Mouse (Mus musculus) olfactory bulb, adult 2 months (tissue): Measurements from ENCODE around the gene Galnt12. TPM values are rescaled to one million over a fixed set of nuclear protein-coding genes. Genes with fewer than 3 reads are reported as not detected.
"Not testable (repeated sequence)": the region's sequence is repeated elsewhere in the genome, so short reads cannot be mapped to it uniquely, and the experiment has no call there.

Source experiments
- H3K27ac ChIP-seq: fragments of 200-500 bp; 2 replicates; pipeline ENCODE4 v1.5.1; 2012; ENCODE audit warnings: low read depth, low read length; ENCODE audit not compliant: insufficient read depth
- H3K4me1 ChIP-seq: fragments of 200-500 bp; 2 replicates; pipeline ENCODE4 v1.6.1; 2012; ENCODE audit warnings: low read length; ENCODE audit not compliant: control insufficient read depth, insufficient read depth
- H3K4me3 ChIP-seq: fragments of 200-500 bp; 2 replicates; pipeline ENCODE4 v1.5.1; 2012; ENCODE audit warnings: mild to moderate bottlenecking, low read depth, low read length, moderate library complexity; ENCODE audit not compliant: insufficient read depth
- CTCF ChIP-seq: fragments of 200-500 bp; IDR thresholded peaks from 2 replicates; pipeline ENCODE4 v1.5.1; 2012; ENCODE audit warnings: low read depth, mild to moderate bottlenecking, low read length, moderate library complexity; ENCODE audit not compliant: insufficient read depth
- POLR2A ChIP-seq: fragments of 200-500 bp; IDR thresholded peaks from 2 replicates; pipeline ENCODE4 v1.6.1; 2012; ENCODE audit warnings: mild to moderate bottlenecking, low read depth, low read length, moderate library complexity; ENCODE audit not compliant: insufficient read depth
- WGBS: fragments of 180-500 bp; shearing (Covaris S2); methylation state at CpG from one replicate; pipeline ENCODE4 v1.1.7; 2018; 5-methylcytosine and 5-hydroxymethylcytosine counted together
- polyA plus RNA-seq: library from polyadenylated mRNA; stranded (reverse); fragments of >200 nt; gene quantifications from 2 replicates; pipeline ENCODE4 v1.2.4, GENCODE M21; 2012; ENCODE audit warnings: low replicate concordance; ENCODE audit not compliant: missing spikeins, insufficient read depth, insufficient read length

Gene Galnt12
- not detected in 2 replicates for polyA plus RNA-seq

DNA sequence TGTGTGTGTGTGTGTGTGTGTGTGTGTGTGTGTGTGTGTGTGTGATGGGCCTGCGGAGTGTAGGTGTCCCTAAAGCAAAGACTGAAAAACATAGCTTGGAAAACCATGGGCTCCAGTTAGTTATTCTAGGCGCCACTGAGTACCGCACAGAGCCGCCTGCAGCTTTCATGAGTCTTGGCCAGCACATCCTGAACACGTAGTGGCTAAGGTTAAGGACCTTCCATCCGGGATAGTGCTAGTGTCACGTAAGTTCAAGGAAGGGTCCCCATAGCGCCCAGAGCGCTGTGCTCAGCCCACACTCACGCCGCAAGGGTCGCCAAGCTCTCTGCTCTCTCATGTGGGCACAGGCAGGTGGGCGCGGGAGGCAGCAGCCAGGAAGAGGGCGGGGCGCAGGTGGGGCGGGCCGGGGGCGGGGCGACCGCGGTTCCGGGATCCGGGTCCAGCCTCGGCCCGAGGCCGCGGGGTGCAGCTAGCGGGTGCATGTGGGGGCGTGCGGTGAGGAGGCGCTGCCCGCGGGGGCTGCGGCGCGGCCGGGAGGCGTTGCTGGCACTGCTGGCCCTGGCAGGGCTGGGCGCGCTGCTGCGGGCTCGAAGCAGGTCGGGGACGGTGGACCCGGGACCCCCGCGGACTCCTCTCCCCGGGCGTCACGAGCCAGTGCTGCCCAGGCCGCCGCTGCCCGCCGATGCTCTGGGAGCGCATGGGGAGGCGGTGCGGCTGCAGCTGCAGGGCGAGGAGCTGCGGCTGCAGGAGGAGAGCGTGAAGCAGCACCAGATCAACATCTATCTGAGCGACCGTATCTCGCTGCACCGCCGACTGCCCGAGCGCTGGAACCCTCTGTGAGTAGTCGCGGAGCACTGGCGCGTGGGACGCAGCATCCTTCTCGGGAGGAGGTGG, at the start of gene Galnt12:
Gene Galnt12 (plus strand): TSS at position 417 of the 894 bp plus-strand sequence.
- TF ChIP-seq POLR2A (no peak), CTCF (no peak)
- H3K4me1 ChIP-seq = peaks cover 4% of the 10 kb centered on the region
- WGBS = 2% methylated on average over 74 of the region's 74 CpGs
- peak within 1 kb of the TSS; percentile 55 for H3K4me3 ChIP-seq
- H3K27ac ChIP-seq = no peak within 1 kb of the TSS

- TF ChIP-seq CTCF = no peak
- no peak for TF ChIP-seq POLR2A
- WGBS = 89% methylated on average over 9 of the region's 9 CpGs
- H3K4me1 ChIP-seq = no peaks in the 10 kb centered on the region
Measured at GRCm38 (mm10) chr4:47043866-47044265, 47.8 kb upstream of the Galnt12 start.

GRCm38 (mm10) chr4:47046974-47047373, 44.7 kb upstream of the Galnt12 start:
- 92% methylated on average over 6 of the region's 6 CpGs for WGBS
- H3K27ac ChIP-seq = no peak overlapping the region
- TF ChIP-seq POLR2A (no peak), CTCF (no peak)

More at GRCm38 (mm10) chr4:47043866-47044265, 47.8 kb upstream of the Galnt12 start:
- H3K4me3 ChIP-seq = no peak overlapping the region
- H3K27ac ChIP-seq = no peak overlapping the region

GRCm38 (mm10) chr4:47047765-47048164, 43.9 kb upstream of the Galnt12 start:
- TF ChIP-seq CTCF = no peak
- TF ChIP-seq POLR2A = no peak
- 88% methylated on average over 4 of the region's 4 CpGs for WGBS
- Histone ChIP-seq H3K4me1 (peaks cover 8% of the 10 kb centered on the region), H3K4me3 (no peak overlapping the region), H3K27ac (no peak overlapping the region)

More at GRCm38 (mm10) chr4:47046974-47047373, 44.7 kb upstream of the Galnt12 start:
- H3K4me1 ChIP-seq = peaks cover 8% of the 10 kb centered on the region
- H3K4me3 ChIP-seq = no peak overlapping the region

- Histone ChIP-seq H3K4me1 (peaks cover 8% of the 10 kb centered on the region), H3K4me3 (no peak overlapping the region), H3K27ac (no peak overlapping the region)
- no peak for TF ChIP-seq POLR2A
- TF ChIP-seq CTCF = no peak
- 85% methylated on average over 16 of the region's 16 CpGs for WGBS
Measured at GRCm38 (mm10) chr4:47049216-47049615, 42.5 kb upstream of the Galnt12 start.

DNA sequence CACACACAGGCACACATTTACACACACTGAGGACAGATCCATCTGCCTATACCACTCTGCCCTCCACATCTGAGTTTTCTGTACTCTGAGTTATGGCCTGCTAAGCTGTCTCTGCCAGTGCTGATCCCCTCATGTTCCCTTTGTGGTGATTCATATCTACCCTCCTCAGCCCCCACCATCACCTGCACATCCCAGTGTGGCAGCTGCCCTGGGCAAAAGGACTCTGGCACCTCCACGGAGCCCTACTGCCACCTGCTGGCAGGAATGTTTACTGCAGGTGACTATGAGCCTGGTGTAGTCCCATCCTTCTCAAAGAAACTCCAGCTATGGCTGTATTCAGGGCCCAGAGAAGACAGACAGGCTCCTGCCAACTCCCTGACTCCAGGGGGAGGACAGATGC, 41.5 kb upstream of the Galnt12 start:
- Histone ChIP-seq H3K27ac (no peak overlapping the region), H3K4me3 (no peak overlapping the region), H3K4me1 (peaks cover 10% of the 10 kb centered on the region)
- 0% methylated on average over 1 of the region's 1 CpGs for WGBS
- TF ChIP-seq CTCF (peak; percentile 74), POLR2A (no peak)

- TF ChIP-seq POLR2A = no peak
- TF ChIP-seq CTCF = no peak
- no peak overlapping the region for H3K27ac ChIP-seq
- 64% methylated on average over 10 of the region's 10 CpGs for WGBS
Measured at GRCm38 (mm10) chr4:47050642-47051381, 40.9 kb upstream of the Galnt12 start.

DNA sequence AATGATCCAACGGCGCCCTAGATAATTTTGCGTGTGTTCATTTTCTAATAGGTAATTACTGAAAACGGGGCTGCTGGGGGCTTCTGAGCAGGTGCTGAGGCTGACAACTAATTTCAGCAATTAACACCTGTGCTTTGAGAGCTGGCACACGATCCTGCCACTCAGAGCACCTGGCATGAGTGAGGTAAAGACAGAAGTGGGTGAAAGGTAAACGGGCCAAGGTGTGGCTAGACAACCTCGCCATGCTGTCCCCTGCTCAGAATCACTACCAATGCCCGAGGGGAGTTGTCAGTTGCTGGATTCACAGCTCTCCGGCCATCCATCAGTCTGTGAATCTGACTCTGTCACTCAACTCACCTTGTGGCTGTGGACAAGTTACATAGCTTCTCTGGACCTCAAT, 39.8 kb upstream of the Galnt12 start:
- H3K4me3 ChIP-seq = no peak overlapping the region
- H3K4me1 ChIP-seq = peaks cover 14% of the 10 kb centered on the region
- WGBS = 90% methylated on average over 9 of the region's 9 CpGs
- no peak overlapping the region for H3K27ac ChIP-seq
- TF ChIP-seq POLR2A = no peak
- TF ChIP-seq CTCF = no peak

More at GRCm38 (mm10) chr4:47050642-47051381, 40.9 kb upstream of the Galnt12 start:
- peaks cover 10% of the 10 kb centered on the region for H3K4me1 ChIP-seq
- H3K4me3 ChIP-seq = no peak overlapping the region

DNA sequence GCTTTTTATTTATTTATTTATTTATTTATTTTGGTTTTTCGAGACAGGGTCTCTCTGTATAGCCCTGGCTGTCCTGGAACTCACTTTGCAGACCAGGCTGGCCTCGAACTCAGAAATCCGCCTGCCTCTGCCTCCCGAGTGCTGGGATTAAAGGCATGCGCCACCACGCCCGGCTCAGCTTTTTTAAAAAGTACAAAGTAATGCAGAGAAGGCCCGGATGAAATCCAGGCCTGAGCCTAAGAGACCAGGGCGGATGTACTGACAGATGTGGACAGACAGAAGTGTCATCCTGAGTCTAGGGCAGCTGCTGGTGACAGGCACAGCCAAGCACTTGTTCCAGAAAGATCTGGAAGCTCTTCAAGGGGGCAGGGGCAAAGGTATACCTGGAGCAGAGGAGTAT, 36.5 kb upstream of the Galnt12 start:
- WGBS = 97% methylated on average over 9 of the region's 9 CpGs
- not testable (repeated sequence) for H3K4me3 ChIP-seq

More for the DNA sequence above, 36.5 kb upstream of the Galnt12 start:
- peaks cover 14% of the 10 kb centered on the region for H3K4me1 ChIP-seq
- H3K27ac ChIP-seq = not testable (repeated sequence)
